Mouse (Mus musculus): ENCODE results near the gene Ctrc. TPM values are rescaled to one million over a fixed set of nuclear protein-coding genes. Genes with fewer than 3 reads are reported as not detected.

Ctrc gene
- polyA plus RNA-seq, 1 experiment, result not detected

DNA sequence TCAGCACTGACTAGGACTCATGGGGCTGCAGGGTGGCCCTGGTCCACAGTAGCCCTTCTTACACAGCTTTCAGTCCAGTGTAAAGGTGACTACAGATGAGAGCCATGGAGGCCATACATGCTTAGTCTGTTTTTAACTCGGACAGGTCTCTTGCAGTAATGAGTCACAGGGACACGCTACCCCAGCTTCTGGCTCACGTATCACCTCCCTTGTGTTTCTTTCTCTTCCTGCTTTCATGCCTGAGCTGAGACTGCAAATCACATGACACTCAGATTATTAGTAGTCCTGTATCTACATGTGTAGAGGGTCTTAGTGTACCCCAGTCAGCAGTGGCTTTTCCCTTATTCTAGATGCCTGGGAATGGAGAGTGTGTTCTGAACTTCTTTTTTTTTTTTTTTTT lies 81.2 kb downstream of the Ctrc start:
- H3K36me3 ChIP-seq (ENCODE audit: control insufficient read depth, insufficient read depth), result peaks cover 20% of the 10 kb centered on the region
- TF ChIP-seq REST (IDR thresholded peaks at IDR 0.05; ENCODE audit: insufficient read depth, insufficient read length), result no peak
- no peak for TF ChIP-seq E2F4 (IDR thresholded peaks at IDR 0.05; ENCODE audit: insufficient read depth)
- TF ChIP-seq POLR2A (IDR thresholded peaks at IDR 0.05; ENCODE audit: insufficient read length, low read depth), result no peak
- TF ChIP-seq TCF12 (IDR thresholded peaks at IDR 0.05; ENCODE audit: insufficient read depth, poor library complexity, severe bottlenecking), result no peak
- TF ChIP-seq SRF (IDR thresholded peaks at IDR 0.05; ENCODE audit: control insufficient read depth, insufficient read length, low read depth), result no peak
- no peak for TF ChIP-seq MYOD1 (IDR thresholded peaks at IDR 0.05; ENCODE audit: control insufficient read depth in 1 of 3, insufficient read length in 2 of 3, low read depth in 2 of 3)
- TF ChIP-seq USF1 (IDR thresholded peaks at IDR 0.05; ENCODE audit: low read depth), result no peak
- no peak for TF ChIP-seq CEBPB (IDR thresholded peaks at IDR 0.05; ENCODE audit: insufficient read depth, poor library complexity, severe bottlenecking)
- TF ChIP-seq MYOG (IDR thresholded peaks at IDR 0.05; ENCODE audit: control insufficient read depth in 1 of 3, insufficient read depth in 1 of 3, insufficient read length in 2 of 3, low read depth in 2 of 3), result no peak

More for the DNA sequence above, 81.2 kb downstream of the Ctrc start:
- H3ac ChIP-seq (ENCODE audit: control insufficient read depth, insufficient read length), result no peak overlapping the region
- no peak overlapping the region for H3K4me2 ChIP-seq (ENCODE audit: low read depth)
- no peak overlapping the region for H3K4me3 ChIP-seq
- H3K79me2 ChIP-seq (ENCODE audit: control insufficient read depth, insufficient read depth), result no peaks in the 10 kb centered on the region
- no peaks in the 10 kb centered on the region for H3K27me3 ChIP-seq (ENCODE audit: control insufficient read depth, insufficient read depth, insufficient read length)

Other genes with a start within 250 kb of the Ctrc start
- 29.5 TPM for gene Fblim1, start 240.3 kb downstream of the Ctrc start, polyA plus RNA-seq (2012; fragmentation: generic; extraction: Trizol)
- gene Tmem82, start 227.7 kb downstream of the Ctrc start, polyA plus RNA-seq (2012; fragmentation: generic; extraction: Trizol), result 0.02 TPM
- gene Slc25a34, start 222.5 kb downstream of the Ctrc start, polyA plus RNA-seq (2012; fragmentation: generic; extraction: Trizol), result 0.12 TPM
- 20.4 TPM for gene Plekhm2, start 181.5 kb downstream of the Ctrc start, polyA plus RNA-seq (2012; fragmentation: generic; extraction: Trizol)
- gene Rsc1a1, start 160.8 kb downstream of the Ctrc start, polyA plus RNA-seq (2012; fragmentation: generic; extraction: Trizol), result 5.8 TPM
- gene Ddi2, start 122.9 kb downstream of the Ctrc start, polyA plus RNA-seq (2012; fragmentation: generic; extraction: Trizol), result 10.6 TPM
- 0.72 TPM for gene Agmat, start 99.7 kb downstream of the Ctrc start, polyA plus RNA-seq (2012; fragmentation: generic; extraction: Trizol)
- gene Dnajc16, start 55.4 kb downstream of the Ctrc start, polyA plus RNA-seq (2012; fragmentation: generic; extraction: Trizol), result 9.5 TPM
- 15.2 TPM for gene Casp9, start 52.7 kb downstream of the Ctrc start, polyA plus RNA-seq (2012; fragmentation: generic; extraction: Trizol)
- gene Cela2a, start 20.2 kb downstream of the Ctrc start, polyA plus RNA-seq (2012; fragmentation: generic; extraction: Trizol), result not detected
- 38.8 TPM for gene Efhd2, start 28.6 kb upstream of the Ctrc start, polyA plus RNA-seq (2012; fragmentation: generic; extraction: Trizol)
- 0.17 TPM for gene Fhad1, start 168.7 kb upstream of the Ctrc start, polyA plus RNA-seq (2012; fragmentation: generic; extraction: Trizol)
- not detected for gene Tmem51, start 237.9 kb upstream of the Ctrc start, polyA plus RNA-seq (2012; fragmentation: generic; extraction: Trizol)

Measured in myocyte (in vitro differentiated cells).